Mouse (Mus musculus) testis, adult 2 months (tissue): ENCODE results near the gene Pigk.

Experiments used
- CTCF ChIP-seq: fragments of 200-500 bp; IDR thresholded peaks from 2 replicates; pipeline ENCODE4 v1.5.1; 2012; ENCODE audit warnings: low read depth, mild to moderate bottlenecking, inconsistent platforms, low read length, moderate library complexity; ENCODE audit not compliant: control insufficient read depth, insufficient read depth, insufficient replicate concordance
- POLR2A ChIP-seq: fragments of 200-500 bp; IDR thresholded peaks from 2 replicates; pipeline ENCODE4 v1.6.1; 2012; ENCODE audit warnings: low read depth, mild to moderate bottlenecking, inconsistent platforms, low read length, moderate library complexity; ENCODE audit not compliant: control insufficient read depth

GRCm38 (mm10) chr3:152689105-152689504, 24.8 kb upstream of the Pigk start:
- TF ChIP-seq CTCF = no peak
- TF ChIP-seq POLR2A = no peak
